Mouse (Mus musculus) liver, embryonic 16.5 days (tissue): Measurements from ENCODE around the gene Eno3. TPM values are rescaled to one million over a fixed set of nuclear protein-coding genes. Genes with fewer than 3 reads are reported as not detected.
A peak's percentile ranks its signal among the peaks of the same experiment; 100 is the strongest.

Experiments used
- ATAC-seq: fragments of 200-750 bp; cut with Nextera tagmentation; 2 replicates; pipeline ENCODE4 v1.8.0; 2017; ENCODE audit warnings: low read depth, mild to moderate bottlenecking, moderate number of reproducible peaks, moderate library complexity
- H3K27ac ChIP-seq: fragments of 300-500 bp; sonication (generic); 2 replicates; pipeline ENCODE4 v1.5.1; 2014; ENCODE audit warnings: mild to moderate bottlenecking, low read length
- H3K27me3 ChIP-seq: fragments of 300-500 bp; sonication (generic); 2 replicates; pipeline ENCODE4 v1.6.1; 2014; ENCODE audit warnings: low read depth, low read length, mixed read lengths; ENCODE audit not compliant: control insufficient read depth, insufficient read depth
- H3K36me3 ChIP-seq: fragments of 300-500 bp; sonication (generic); 2 replicates; pipeline ENCODE4 v1.6.1; 2014; ENCODE audit warnings: mild to moderate bottlenecking; ENCODE audit not compliant: control insufficient read depth, insufficient read depth
- H3K4me1 ChIP-seq: fragments of 300-500 bp; sonication (generic); 2 replicates; pipeline ENCODE4 v1.6.1; 2014; ENCODE audit warnings: low read depth, low read length, mixed read lengths; ENCODE audit not compliant: control insufficient read depth
- H3K4me2 ChIP-seq: fragments of 300-500 bp; sonication (generic); 2 replicates; pipeline ENCODE4 v1.6.1; 2014; ENCODE audit warnings: low read depth, low read length, mixed read lengths
- H3K4me3 ChIP-seq: fragments of 300-500 bp; sonication (generic); 2 replicates; pipeline ENCODE4 v1.5.1; 2014; ENCODE audit warnings: low read depth, mild to moderate bottlenecking, low read length
- H3K9ac ChIP-seq: fragments of 300-500 bp; sonication (generic); 2 replicates; pipeline ENCODE4 v1.6.1; 2014; ENCODE audit warnings: low read depth, low read length
- H3K9me3 ChIP-seq: fragments of 300-500 bp; sonication (generic); replicated peaks from 2 replicates; pipeline ENCODE4 v1.6.1; 2016; ENCODE audit warnings: low read length; ENCODE audit not compliant: control insufficient read depth
- WGBS: fragments of 180-500 bp; shearing (Covaris S2); extraction: QIAGEN DNeasy Blood & Tissue Kit; methylation state at CpG from one replicate; pipeline ENCODE4 v1.1.7; 2014; ENCODE audit not compliant: insufficient replicate concordance; 5-methylcytosine and 5-hydroxymethylcytosine counted together
- polyA plus RNA-seq: library from polyadenylated mRNA; unstranded; fragments of >200 nt; fragmentation: Nextera tagmentation; extraction: Ambion mirVana; gene quantifications from 2 replicates; pipeline ENCODE4 v1.2.1, GENCODE M21; 2015

Eno3 gene
- polyA plus RNA-seq, 1 experiment from 2014 or later, result 22.1 TPM

DNA sequence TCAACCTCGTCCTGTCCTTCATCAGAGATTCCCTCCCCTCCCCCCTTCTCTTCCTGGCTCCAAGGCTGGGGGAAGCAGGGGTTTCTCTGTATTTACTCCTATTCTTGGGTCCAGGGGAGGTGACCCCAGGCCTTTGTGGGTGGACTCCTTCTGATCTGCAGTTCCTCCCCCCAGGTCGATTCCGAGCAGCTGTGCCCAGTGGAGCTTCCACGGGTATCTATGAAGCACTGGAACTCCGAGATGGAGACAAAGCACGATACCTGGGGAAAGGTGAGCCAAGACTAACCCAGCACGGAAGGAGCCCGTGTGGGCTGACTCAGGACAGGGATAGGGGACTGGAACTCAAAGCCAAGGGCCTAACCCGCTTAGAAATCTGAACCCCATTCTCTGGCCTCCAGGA, 989 bp downstream of the Eno3 start:
- Histone ChIP-seq H3K27ac (no peak overlapping the region), H3K27me3 (peaks cover 2% of the 10 kb centered on the region; the same call in 1 of the 2 replicates), H3K4me1 (peaks cover 21% of the 10 kb centered on the region), H3K9ac (no peak overlapping the region), H3K9me3 (no peaks in the 10 kb centered on the region), H3K4me3 (no peak overlapping the region), H3K4me2 (no peak overlapping the region), H3K36me3 (peaks cover 8% of the 10 kb centered on the region)
- ATAC-seq, result no peak
- 59% methylated on average over 9 of the region's 9 CpGs for WGBS

DNA sequence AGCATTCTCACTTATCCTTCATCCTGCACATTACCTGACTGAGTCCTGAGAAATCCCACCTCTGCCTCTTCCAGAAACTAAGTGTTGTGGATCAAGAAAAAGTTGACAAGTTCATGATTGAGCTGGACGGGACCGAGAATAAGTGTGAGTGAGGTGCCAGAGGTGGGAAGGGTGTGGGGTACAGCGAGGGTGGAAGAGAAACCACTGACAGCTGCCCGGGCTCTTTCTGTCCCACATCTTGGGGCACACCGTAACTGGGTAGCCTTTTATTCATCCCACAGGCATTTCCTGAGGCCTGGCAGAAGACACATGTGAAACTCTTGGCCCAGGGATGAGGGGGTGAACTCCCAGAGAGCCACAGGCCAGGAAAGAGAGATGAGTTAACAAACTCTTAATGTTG, 1.5 kb downstream of the Eno3 start:
- Histone ChIP-seq H3K9me3 (no peaks in the 10 kb centered on the region), H3K9ac (no peak overlapping the region), H3K27me3 (peaks cover 2% of the 10 kb centered on the region; the same call in 1 of the 2 replicates), H3K4me1 (peaks cover 20% of the 10 kb centered on the region), H3K36me3 (peaks cover 10% of the 10 kb centered on the region), H3K4me3 (no peak overlapping the region), H3K27ac (no peak overlapping the region), H3K4me2 (no peak overlapping the region)
- 75% methylated on average over 5 of the region's 5 CpGs for WGBS
- ATAC-seq, result no peak

DNA sequence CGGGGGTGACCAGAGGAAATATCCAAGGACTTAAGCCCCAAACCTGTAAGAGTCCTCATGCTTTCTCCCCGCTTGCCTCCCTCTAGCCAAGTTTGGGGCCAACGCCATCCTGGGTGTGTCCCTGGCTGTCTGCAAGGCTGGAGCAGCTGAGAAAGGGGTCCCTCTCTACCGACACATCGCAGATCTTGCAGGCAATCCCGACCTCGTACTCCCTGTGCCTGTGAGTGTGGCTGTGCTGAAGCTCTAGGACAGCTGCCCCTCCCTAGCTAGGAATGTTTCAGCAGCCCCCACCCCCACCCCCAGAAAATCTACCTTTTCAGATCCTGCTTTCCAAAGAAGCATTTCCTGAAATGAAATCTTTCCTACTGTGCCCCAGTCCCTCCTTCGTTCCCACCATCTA, 1.9 kb downstream of the Eno3 start:
- WGBS, result 62% methylated on average over 8 of the region's 8 CpGs
- H3K36me3 ChIP-seq, result peaks cover 14% of the 10 kb centered on the region
- H3K9me3 ChIP-seq, result no peaks in the 10 kb centered on the region
- peaks cover 2% of the 10 kb centered on the region; the same call in 1 of the 2 replicates for H3K27me3 ChIP-seq
- no peak overlapping the region for H3K27ac ChIP-seq
- H3K4me2 ChIP-seq, result no peak overlapping the region
- no peak overlapping the region for H3K4me3 ChIP-seq
- peaks cover 20% of the 10 kb centered on the region for H3K4me1 ChIP-seq
- ATAC-seq, result no peak
- H3K9ac ChIP-seq, result no peak overlapping the region

DNA sequence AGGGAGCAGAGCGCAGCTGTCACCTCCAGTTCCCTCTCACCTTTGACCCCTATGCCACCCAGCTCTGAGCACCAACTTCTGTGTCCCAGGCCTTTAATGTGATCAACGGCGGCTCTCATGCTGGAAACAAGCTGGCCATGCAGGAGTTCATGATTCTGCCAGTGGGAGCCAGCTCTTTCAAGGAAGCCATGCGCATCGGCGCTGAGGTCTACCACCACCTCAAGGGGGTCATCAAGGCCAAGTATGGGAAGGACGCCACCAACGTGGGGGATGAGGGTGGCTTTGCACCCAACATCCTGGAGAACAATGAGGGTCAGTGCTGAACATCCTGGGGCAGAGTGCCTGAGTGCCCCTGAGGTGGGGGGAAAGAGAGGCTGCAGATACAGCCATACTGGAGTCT, 3.6 kb downstream of the Eno3 start:
- 77% methylated on average over 8 of the region's 8 CpGs for WGBS
- no peak for ATAC-seq
- Histone ChIP-seq H3K36me3 (peaks cover 24% of the 10 kb centered on the region), H3K27ac (no peak overlapping the region), H3K9ac (no peak overlapping the region), H3K4me1 (peaks cover 14% of the 10 kb centered on the region), H3K27me3 (peaks cover 2% of the 10 kb centered on the region; the same call in 1 of the 2 replicates), H3K4me2 (no peak overlapping the region), H3K4me3 (no peak overlapping the region), H3K9me3 (no peaks in the 10 kb centered on the region)

DNA sequence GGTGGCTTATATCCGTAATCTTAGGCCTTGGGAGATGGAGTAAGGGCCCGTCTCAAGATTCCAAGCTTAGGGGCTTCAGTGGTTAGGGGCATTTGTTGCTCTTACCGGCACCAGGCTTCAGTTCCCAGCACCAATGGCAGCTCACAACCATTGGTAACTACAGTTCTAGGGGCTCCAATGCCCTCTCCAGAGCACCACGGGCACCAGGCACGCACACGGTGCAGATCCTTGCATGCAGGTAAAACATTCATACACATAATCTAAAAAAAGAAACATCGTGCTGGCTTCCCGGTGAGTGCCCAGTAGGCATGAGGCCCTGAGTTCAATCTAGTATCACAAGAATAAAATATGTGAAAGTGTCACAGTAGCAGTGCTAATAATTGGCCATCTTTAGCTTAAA, 6.1 kb downstream of the Eno3 start:
- no peak overlapping the region for H3K4me2 ChIP-seq
- H3K36me3 ChIP-seq, result peaks cover 24% of the 10 kb centered on the region
- 83% methylated on average over 8 of the region's 8 CpGs for WGBS

DNA sequence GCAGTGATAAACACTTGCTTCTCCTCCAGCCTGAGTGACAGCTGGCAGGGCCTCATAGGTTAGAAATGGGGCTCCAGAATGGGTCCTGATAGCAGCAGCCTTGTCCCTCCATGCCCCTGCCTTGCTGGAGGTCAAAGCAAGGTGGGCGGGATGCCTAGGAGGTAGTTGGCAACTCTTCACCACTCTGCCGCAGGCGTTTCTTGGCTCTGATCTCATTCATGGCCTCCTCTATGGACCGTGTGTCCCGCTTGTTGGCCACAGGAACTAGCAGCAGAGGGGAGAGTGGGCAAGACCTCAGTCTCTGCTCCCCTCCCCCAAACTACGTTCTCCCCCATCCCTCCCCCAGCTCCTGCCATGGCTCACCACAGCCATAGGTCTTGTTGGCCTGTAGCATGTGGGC, 7.0 kb downstream of the Eno3 start:
- Histone ChIP-seq H3K4me1 (peaks cover 13% of the 10 kb centered on the region), H3K9me3 (no peaks in the 10 kb centered on the region), H3K4me3 (no peak overlapping the region), H3K27ac (no peak overlapping the region), H3K4me2 (no peak overlapping the region), H3K27me3 (no peaks in the 10 kb centered on the region), H3K9ac (no peak overlapping the region), H3K36me3 (peaks cover 24% of the 10 kb centered on the region)
- WGBS, result 81% methylated on average over 6 of the region's 6 CpGs
- no peak for ATAC-seq

More for the DNA sequence above, 6.1 kb downstream of the Eno3 start:
- Histone ChIP-seq H3K9ac (no peak overlapping the region), H3K27ac (no peak overlapping the region), H3K9me3 (no peaks in the 10 kb centered on the region), H3K27me3 (no peaks in the 10 kb centered on the region), H3K4me3 (no peak overlapping the region), H3K4me1 (peaks cover 10% of the 10 kb centered on the region)
- no peak for ATAC-seq

DNA sequence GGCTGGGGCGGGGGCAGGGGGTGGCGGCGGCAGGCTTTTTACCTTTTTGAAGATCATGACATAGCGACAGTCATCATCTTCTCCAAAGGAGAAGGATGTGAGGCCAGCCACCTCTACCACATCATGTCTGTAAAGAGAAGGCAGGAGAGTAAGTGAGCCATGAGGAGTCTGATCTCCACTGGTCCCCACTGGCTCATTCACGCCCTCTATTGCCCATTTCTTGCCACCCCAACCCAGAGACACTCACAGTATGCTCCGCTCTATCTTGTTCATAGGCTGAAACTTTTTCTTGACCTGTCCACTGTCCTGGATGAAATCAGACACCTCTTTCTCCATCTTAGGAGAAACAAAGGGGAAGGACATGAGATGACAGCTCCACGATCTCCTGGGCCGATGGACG, 7.7 kb downstream of the Eno3 start:
- ATAC-seq, result no peak
- Histone ChIP-seq H3K27me3 (no peaks in the 10 kb centered on the region), H3K9ac (no peak overlapping the region), H3K4me1 (peaks cover 13% of the 10 kb centered on the region), H3K36me3 (peaks cover 24% of the 10 kb centered on the region), H3K27ac (no peak overlapping the region), H3K9me3 (no peaks in the 10 kb centered on the region), H3K4me3 (no peak overlapping the region), H3K4me2 (no peak overlapping the region)
- 83% methylated on average over 9 of the region's 9 CpGs for WGBS

DNA sequence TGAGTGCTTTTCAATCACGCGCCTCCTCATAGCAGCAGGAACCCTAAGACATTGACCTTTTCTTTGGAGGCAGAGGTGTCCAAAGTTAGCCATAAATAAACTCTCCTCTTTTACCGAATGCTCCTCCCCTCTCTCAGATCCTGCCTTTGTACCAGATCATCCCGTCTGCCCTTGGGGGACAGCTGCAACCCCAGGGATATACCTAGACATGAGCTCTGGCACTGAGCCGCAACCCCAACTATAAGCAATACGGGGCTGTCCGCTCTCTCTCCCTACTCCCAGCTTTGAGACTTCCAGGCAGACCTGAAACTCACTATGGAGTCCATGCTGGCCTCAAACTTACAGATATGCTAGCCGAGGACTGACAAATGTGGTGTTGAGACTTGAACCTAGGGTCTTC, 9.7 kb downstream of the Eno3 start:
- ATAC-seq, result no peak
- Histone ChIP-seq H3K9ac (no peak overlapping the region), H3K4me2 (0 out of 2 replicates have a peak overlapping the region, but pooled peaks have one; percentile 98), H3K27ac (no peak overlapping the region), H3K4me3 (no peak overlapping the region), H3K4me1 (peaks cover 22% of the 10 kb centered on the region), H3K9me3 (no peaks in the 10 kb centered on the region), H3K27me3 (no peaks in the 10 kb centered on the region), H3K36me3 (peaks cover 24% of the 10 kb centered on the region)
- WGBS, result 80% methylated on average over 8 of the region's 8 CpGs

DNA sequence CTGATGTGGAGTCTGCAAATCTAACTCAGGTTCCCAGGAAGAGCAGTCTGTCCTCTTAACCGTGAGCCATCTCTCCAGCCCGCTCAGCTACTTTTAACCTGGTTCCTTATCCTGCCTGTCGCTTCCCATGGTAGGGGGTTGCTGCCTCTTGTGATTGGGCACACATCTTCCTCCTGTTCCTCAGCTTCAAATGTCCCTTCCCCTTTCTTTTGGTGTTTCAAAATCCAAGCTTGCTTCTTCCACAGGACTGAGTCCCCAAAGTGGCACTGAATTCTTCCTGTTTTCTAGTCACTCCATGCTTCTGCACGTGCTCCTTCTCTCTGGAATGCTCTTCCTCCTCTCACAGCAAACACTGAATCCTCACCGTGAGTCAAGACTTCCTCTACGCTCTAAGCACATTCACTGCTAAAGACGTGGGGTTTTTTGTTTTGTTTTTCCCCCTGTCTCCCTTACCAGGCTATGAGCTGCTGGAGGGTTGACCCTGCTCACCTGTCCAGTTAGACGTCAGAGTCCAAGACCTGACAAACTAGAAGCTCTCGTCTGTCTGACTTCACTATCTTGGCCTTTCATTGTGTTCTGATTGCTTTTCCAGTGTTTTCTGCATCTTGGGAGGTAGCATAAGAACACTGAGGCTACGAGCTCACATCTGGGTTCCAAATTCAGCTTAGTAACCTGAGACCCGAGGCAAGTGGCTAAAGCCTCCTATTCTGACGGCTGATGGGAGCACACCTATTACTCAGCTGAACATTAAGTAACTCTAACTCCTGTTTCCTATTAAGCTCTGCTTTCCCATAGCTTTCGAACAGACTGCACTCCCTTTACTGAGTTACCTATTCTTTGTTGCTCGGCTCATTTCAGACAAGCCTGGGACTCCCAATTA, 10.5 kb downstream of the Eno3 start:
- Histone ChIP-seq H3K9me3 (no peaks in the 10 kb centered on the region), H3K4me1 (peaks cover 27% of the 10 kb centered on the region), H3K9ac (peak overlapping the region; percentile 57), H3K27me3 (no peaks in the 10 kb centered on the region), H3K4me3 (peak overlapping the region; percentile 81), H3K27ac (peak overlapping the region; percentile 95), H3K36me3 (peaks cover 20% of the 10 kb centered on the region), H3K4me2 (peak overlapping the region; percentile 98)
- no peak for ATAC-seq
- 63% methylated on average over 14 of the region's 14 CpGs for WGBS
